Mouse (Mus musculus): ENCODE results near the gene Akr1b7.
"Not testable (repeated sequence)": the region's sequence is repeated elsewhere in the genome, so short reads cannot be mapped to it uniquely, and the experiment has no call there.

Gene Akr1b7

DNA sequence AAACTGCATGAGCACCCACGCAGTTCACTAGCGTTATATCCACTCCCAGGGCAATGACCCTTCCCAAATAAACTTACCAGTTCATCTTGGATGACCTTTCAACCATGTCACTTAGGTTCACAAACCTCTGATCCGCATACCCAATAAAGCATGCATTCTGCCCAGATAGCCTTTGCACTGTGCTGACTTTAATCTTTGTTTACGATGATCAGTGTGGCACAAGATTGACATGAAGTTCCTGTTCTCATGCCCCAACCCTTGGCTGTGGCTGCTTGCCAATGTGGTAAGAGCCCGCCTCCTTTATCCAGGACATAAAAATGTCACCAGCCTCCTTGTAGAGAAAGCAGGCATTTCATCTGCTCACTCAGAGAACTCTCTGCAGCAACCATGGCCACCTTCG is at the start of gene Akr1b7:
TSS of gene Akr1b7 (plus strand) at position 312 of the 400 bp plus-strand sequence.
- DNase-seq (ENCODE audit: low read depth, low spot score), result no peak

- no peak for DNase-seq (ENCODE audit: low read depth, low spot score)
Measured at GRCm38 (mm10) chr6:34364217-34365136, 47.7 kb upstream of the Akr1b7 start.

GRCm38 (mm10) chr6:34367998-34368397 is 44.1 kb upstream of the Akr1b7 start:
- no peak for DNase-seq (ENCODE audit: low read depth, low spot score)

DNA sequence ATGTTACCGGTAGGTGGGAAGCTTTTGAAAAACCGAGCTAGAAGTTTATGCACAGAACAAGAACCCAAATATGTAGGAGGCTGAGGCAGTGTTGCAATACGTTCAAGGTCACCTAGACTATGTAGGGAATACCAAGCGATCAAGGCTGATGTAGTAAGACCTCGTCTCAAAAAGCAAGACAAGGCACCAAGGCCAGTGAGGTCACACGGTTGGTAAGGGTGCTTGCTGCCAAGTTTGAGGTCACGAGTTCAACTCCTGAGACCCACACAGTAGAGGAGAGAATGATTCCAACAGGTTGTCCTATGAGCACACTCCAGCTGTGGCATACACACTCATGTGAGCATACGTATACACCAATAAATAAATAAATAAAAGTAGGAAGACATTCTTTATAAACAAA is 42.1 kb upstream of the Akr1b7 start:
- DNase-seq (ENCODE audit: low read depth, low spot score), result no peak

- peak; percentile 52 for DNase-seq (ENCODE audit: low read depth, low spot score)
Measured at GRCm38 (mm10) chr6:34371700-34372351, 40.3 kb upstream of the Akr1b7 start.

- no peak for DNase-seq (ENCODE audit: low read depth, low spot score)
Measured at GRCm38 (mm10) chr6:34373841-34374240, 38.3 kb upstream of the Akr1b7 start.

DNA sequence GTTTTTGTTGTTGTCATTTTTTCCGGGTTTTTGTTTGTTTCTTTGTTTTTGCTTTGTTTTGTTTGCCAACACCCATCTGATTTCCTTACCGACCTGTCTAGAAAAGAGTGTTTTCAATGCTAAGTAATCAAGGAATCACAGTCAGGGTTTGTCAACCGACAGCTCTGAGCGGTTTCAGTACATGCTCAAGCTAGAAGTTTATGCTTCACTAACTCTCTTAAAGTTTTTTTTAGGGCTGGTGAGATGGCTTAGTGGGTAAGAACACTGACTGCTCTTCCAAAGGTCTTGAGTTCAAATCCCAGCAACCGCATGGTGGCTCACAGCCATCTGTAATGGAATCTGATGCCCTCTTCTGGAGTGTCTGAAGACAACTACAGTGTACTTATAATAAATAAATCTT is 36.2 kb upstream of the Akr1b7 start:
- DNase-seq (ENCODE audit: low read depth, low spot score), result not testable (repeated sequence)

DNA sequence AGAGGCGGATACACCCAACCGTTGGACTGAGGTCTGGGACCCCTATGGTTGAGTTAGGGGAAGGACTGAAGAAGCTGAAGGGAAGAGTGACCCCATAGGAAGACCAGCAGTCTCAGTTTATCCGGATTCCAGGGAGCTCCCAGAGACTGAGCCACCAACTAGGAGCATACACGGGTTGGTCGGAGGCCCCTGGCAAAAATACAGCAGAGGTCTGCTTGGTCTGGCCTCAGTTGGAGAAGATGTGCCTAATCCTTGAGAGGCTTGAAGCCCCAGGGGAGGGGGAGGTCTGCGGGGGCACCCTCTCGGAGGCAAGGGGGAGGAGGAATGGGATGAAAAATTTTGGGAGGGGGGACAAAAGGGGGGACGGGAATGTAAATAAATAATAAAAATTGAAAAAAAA is 28.7 kb upstream of the Akr1b7 start:
- no peak for DNase-seq (ENCODE audit: low read depth, low spot score)

GRCm38 (mm10) chr6:34384110-34384661 is 27.9 kb upstream of the Akr1b7 start, which contains the start of gene Akr1b10:
Akr1b10 (plus strand) TSS chr6:34384218.
- no peak for DNase-seq (ENCODE audit: low read depth, low spot score)

- DNase-seq (ENCODE audit: low read depth, low spot score), result no peak
Measured at GRCm38 (mm10) chr6:34384701-34385370, 27.3 kb upstream of the Akr1b7 start.

GRCm38 (mm10) chr6:34388420-34389156 is 23.5 kb upstream of the Akr1b7 start:
- DNase-seq (ENCODE audit: low read depth, low spot score), result no peak

DNA sequence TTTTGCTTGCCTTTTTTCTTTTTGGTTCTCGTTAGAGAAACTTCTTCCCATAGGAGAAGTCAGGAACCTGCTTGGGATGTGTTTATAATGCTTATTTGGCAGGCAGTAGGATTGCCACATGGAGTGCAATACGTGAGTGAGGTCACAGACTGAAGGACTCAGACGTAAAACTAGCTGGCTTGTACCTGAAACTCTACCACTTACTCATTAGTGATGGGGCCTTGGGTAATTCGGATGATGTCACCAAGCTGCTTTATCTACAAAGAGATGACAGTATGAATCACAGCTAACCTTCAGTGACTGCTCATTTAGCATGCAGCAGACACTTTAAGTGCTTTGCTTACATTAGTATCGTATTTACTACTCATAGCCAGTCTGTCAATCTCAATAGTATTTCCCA is 16.2 kb upstream of the Akr1b7 start:
- no peak for DNase-seq (ENCODE audit: low read depth, low spot score)

DNA sequence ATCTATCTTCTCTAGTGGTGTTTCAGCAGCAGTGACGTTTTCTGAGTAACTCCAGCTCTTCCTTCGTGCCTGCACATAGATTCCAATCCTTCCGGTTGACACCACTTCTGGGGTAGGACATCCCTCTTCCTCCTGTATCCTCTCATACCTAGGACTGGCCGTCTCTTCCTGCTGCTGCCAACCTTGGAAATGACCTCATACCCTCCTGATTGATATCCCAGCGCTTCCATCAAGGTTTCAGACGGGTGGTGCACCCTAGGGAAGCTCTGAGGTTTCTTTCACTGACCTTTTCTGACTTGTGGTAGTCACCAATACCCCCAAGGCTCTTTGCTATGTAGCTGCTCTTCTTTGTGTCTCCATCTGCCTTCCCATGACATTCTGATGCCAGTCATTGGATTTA is 13.7 kb upstream of the Akr1b7 start:
- no peak for DNase-seq (ENCODE audit: low read depth, low spot score)

- no peak for DNase-seq (ENCODE audit: low read depth, low spot score)
Measured at GRCm38 (mm10) chr6:34399606-34400220, 12.4 kb upstream of the Akr1b7 start.

GRCm38 (mm10) chr6:34400696-34401095 is 11.4 kb upstream of the Akr1b7 start:
- no peak for DNase-seq (ENCODE audit: low read depth, low spot score)

- DNase-seq (ENCODE audit: low read depth, low spot score), result no peak
Measured at GRCm38 (mm10) chr6:34406746-34407145, 5.4 kb upstream of the Akr1b7 start.

GRCm38 (mm10) chr6:34407403-34407802 is 4.7 kb upstream of the Akr1b7 start:
- no peak for DNase-seq (ENCODE audit: low read depth, low spot score)

DNA sequence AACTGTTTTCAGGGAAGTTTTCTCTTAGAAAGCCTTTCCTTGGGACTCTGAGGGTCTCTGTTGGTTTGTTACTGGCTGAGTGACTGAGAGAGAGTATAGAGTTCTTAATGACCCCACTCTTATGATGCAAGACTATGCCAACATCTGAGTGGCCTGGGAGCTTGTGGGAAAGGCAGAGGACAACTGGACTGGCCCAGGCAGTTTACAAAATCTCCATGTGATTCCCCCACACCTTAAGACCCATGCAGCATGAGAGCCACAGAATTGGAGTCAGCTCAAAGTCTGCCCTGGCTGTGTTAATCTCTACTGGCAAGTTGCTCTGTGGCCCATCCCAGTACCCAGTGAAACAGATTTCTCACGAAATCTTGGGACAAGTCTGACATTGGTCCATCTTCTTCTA is 554 bp downstream of the Akr1b7 start:
- DNase-seq (ENCODE audit: low read depth, low spot score), result no peak

- DNase-seq (ENCODE audit: low read depth, low spot score), result not testable (repeated sequence)
Measured at GRCm38 (mm10) chr6:34413386-34413785, 1.3 kb downstream of the Akr1b7 start.

GRCm38 (mm10) chr6:34416521-34416920 is 4.4 kb downstream of the Akr1b7 start:
- DNase-seq (ENCODE audit: low read depth, low spot score), result no peak

DNA sequence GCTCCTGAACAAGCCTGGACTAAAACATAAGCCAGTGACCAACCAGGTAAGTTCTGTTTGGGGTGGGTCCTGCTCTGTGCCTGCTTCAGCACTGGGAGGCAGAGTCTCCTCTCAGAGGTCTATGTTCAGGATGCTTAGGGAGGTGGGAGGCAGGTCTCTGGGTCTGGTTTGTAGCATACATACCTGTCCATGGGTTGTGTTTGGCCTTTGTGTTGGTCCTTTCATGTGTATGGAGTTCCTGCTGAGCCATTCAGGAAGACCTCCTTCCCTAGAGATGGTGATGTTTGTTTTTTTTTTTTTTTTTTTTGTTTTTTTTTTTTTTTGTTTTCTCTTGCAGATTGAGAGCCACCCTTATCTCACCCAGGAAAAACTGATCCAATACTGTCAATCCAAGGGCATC is 6.9 kb downstream of the Akr1b7 start:
- no peak for DNase-seq (ENCODE audit: low read depth, low spot score)

All from c-Kit-negative CD71-positive TER-119-positive erythroid progenitor cells, embryonic 14.5 days (primary cell).